Mouse (Mus musculus) hindbrain, postnatal 0 days (tissue): ENCODE results near the gene En1. TPM values are rescaled to one million over a fixed set of nuclear protein-coding genes. Genes with fewer than 3 reads are reported as not detected.
A peak's percentile ranks its signal among the peaks of the same experiment; 100 is the strongest.

Experiments
- ATAC-seq: fragments of 200-750 bp; cut with Nextera tagmentation; 2 replicates; pipeline ENCODE4 v1.8.0; 2017; ENCODE audit warnings: mild to moderate bottlenecking, moderate TSS enrichment, moderate library complexity
- DNase-seq: peaks from one replicate; pipeline ENCODE4 v3.0.0-alpha.2; 2015; ENCODE audit warnings: low spot score
- H3K27ac ChIP-seq: fragments of 300-500 bp; sonication (generic); 2 replicates; pipeline ENCODE4 v1.5.1; 2014; ENCODE audit warnings: mild to moderate bottlenecking
- H3K27me3 ChIP-seq: fragments of 300-500 bp; sonication (generic); 2 replicates; pipeline ENCODE4 v1.6.1; 2014; ENCODE audit warnings: low read length, mixed read lengths; ENCODE audit not compliant: insufficient read depth
- H3K36me3 ChIP-seq: fragments of 300-500 bp; sonication (generic); 2 replicates; pipeline ENCODE4 v1.6.1; 2014; ENCODE audit warnings: low read length, mixed read lengths; ENCODE audit not compliant: insufficient read depth
- H3K4me1 ChIP-seq: fragments of 300-500 bp; sonication (generic); 2 replicates; pipeline ENCODE4 v1.6.1; 2014; ENCODE audit warnings: antibody characterized with exemption, low read length, mixed read lengths; ENCODE audit not compliant: insufficient read depth
- H3K4me2 ChIP-seq: fragments of 300-500 bp; sonication (generic); 2 replicates; pipeline ENCODE4 v1.6.1; 2014; ENCODE audit warnings: low read depth, mild to moderate bottlenecking, low read length, moderate library complexity, mixed read lengths
- H3K4me3 ChIP-seq: fragments of 300-500 bp; sonication (generic); 2 replicates; pipeline ENCODE4 v1.5.1; 2014; ENCODE audit warnings: low read length
- H3K9ac ChIP-seq: fragments of 300-500 bp; sonication (generic); replicated peaks from 2 replicates; pipeline ENCODE4 v1.6.1; 2014; ENCODE audit warnings: mild to moderate bottlenecking, low read length, moderate library complexity, mixed read lengths
- H3K9me3 ChIP-seq: fragments of 300-500 bp; sonication (generic); 2 replicates; pipeline ENCODE4 v1.6.1; 2016; ENCODE audit warnings: low read length, mixed read lengths
- CTCF ChIP-seq: IDR thresholded peaks from 2 replicates; pipeline ENCODE4 v1.5.1; 2016; ENCODE audit warnings: antibody characterized with exemption, control low read depth, low read depth
- WGBS: fragments of 180-500 bp; shearing (Covaris S2); extraction: QIAGEN DNeasy Blood & Tissue Kit; methylation state at CpG from one replicate; pipeline ENCODE4 v1.1.7; 2014; 5-methylcytosine and 5-hydroxymethylcytosine counted together
- polyA plus RNA-seq: library from polyadenylated mRNA; unstranded; fragments of >200 nt; fragmentation: Nextera tagmentation; extraction: Ambion mirVana; gene quantifications from 2 replicates; pipeline ENCODE4 v1.2.1, GENCODE M21; 2015
- total RNA-seq: library from RNA; depleted of rRNA; stranded (reverse); fragments of >200 nt; gene quantifications from 2 replicates; pipeline ENCODE4 v1.2.3, GENCODE M21; 2014

Gene En1
- total and polyA plus RNA-seq, 2 experiments from 2014 or later, result 6.9 to 13.0 TPM

GRCm38 (mm10) chr1:120600149-120600445, 2.1 kb upstream of the En1 start:
- H3K27me3 ChIP-seq, result peaks cover 64% of the 10 kb centered on the region
- no peaks in the 10 kb centered on the region for H3K4me1 ChIP-seq
- peak overlapping the region; percentile 19 for H3K4me3 ChIP-seq
- H3K9ac ChIP-seq, result peak overlapping the region; percentile 15; the same call in 1 of the 2 replicates
- no peak for ATAC-seq
- peak overlapping the region; percentile 62 for H3K4me2 ChIP-seq
- 2% methylated on average over 25 of the region's 25 CpGs for WGBS
- DNase-seq, result peak; percentile 36
- H3K27ac ChIP-seq, result 0 out of 2 replicates have a peak overlapping the region, but pooled peaks have one; percentile 26
- H3K36me3 ChIP-seq, result no peaks in the 10 kb centered on the region
- H3K9me3 ChIP-seq, result no peaks in the 10 kb centered on the region
- TF ChIP-seq CTCF, result no peak

DNA sequence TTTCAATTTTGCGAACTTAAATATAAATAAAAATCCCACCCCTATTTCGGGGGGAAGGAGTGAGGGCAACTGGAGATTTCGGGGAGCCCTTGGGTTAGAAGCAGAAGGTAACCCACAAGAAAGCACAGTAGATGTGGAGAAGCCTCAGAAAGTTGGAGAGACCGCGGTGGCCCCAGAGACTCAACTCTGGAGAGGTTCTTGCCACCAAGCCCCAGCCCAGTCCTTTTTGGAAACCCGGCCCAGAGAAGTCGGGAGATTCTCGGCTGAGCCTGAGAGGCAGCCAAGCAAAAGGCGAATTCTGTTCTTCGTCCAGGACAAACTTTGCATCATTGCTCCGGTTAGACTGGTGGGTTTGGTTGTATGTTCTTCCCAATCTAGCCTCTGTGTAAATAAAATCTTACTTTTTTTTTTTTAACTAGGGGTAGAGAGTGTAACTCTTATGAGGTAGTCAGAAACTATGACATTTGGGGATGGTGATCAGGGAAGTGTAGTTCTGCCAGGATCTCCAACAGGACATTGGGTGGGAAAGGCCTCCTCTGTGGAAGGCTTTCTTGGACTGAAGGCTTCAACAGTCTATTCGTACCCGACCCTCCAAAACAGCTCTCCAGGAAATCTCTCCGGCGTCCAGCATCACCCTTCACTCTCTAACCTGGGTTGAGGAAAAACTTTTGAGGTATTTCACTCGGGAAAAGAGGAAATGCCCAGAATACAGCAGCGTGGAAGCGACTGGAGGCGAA, 1.5 kb upstream of the En1 start:
- H3K27me3 ChIP-seq, result peaks cover 64% of the 10 kb centered on the region
- H3K4me2 ChIP-seq, result peak overlapping the region; percentile 62
- H3K9me3 ChIP-seq, result no peaks in the 10 kb centered on the region
- H3K27ac ChIP-seq, result peak overlapping the region; percentile 48; the same call in 1 of the 2 replicates
- peak overlapping the region; percentile 53 for H3K4me3 ChIP-seq
- H3K9ac ChIP-seq, result no peak overlapping the region
- ATAC-seq (no peak), DNase-seq (peak; percentile 5)
- H3K4me1 ChIP-seq, result no peaks in the 10 kb centered on the region
- WGBS, result 5% methylated on average over 19 of the region's 19 CpGs
- no peak for TF ChIP-seq CTCF
- no peaks in the 10 kb centered on the region for H3K36me3 ChIP-seq

DNA sequence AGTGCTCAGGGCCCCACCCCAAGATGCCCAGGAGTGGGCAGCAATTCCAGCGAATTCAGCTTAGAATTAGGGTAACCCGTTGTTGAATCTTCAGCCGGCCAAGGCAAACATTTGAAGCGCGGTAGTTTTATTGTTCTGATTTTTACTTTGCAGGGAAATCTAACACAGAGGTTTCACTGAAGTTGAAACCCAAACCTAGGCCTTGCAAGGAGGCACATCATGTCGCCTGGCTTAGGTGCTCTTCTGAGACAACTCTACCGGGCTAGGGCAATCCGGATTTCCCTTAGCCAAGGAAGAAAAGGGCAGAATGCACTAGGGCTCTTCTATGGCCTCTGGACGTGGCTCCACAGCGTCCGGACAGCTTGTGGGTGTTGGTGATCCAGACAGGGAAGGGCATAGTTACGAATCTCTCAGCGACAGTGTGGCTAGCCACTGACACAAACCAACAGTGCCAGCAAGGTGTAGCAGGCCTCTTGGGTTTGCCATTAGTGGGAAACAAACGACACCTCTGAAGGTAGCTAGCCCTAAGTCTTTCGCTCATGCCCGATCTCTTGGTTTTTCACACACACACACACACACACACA, 873 bp upstream of the En1 start:
- Histone ChIP-seq H3K36me3 (no peaks in the 10 kb centered on the region), H3K27me3 (peaks cover 59% of the 10 kb centered on the region), H3K9ac (no peak overlapping the region), H3K4me1 (no peaks in the 10 kb centered on the region), H3K4me2 (peak overlapping the region; percentile 62), H3K9me3 (no peaks in the 10 kb centered on the region), H3K4me3 (peak overlapping the region; percentile 53), H3K27ac (peak overlapping the region; percentile 48; the same call in 1 of the 2 replicates)
- DNase-seq, result peak; percentile 7
- 3% methylated on average over 16 of the region's 16 CpGs for WGBS
- no peak for TF ChIP-seq CTCF
- no peak for ATAC-seq

GRCm38 (mm10) chr1:120602876-120603655, 848 bp downstream of the En1 start:
- peak; percentile 8; the same call in 1 of the 2 replicates for ATAC-seq
- H3K27ac ChIP-seq, result peak overlapping the region; percentile 70; the same call in 1 of the 2 replicates
- no peak for TF ChIP-seq CTCF
- H3K27me3 ChIP-seq, result peaks cover 49% of the 10 kb centered on the region
- H3K4me3 ChIP-seq, result peak overlapping the region; percentile 53
- H3K9ac ChIP-seq, result peak overlapping the region; percentile 47
- no peaks in the 10 kb centered on the region for H3K9me3 ChIP-seq
- no peaks in the 10 kb centered on the region for H3K4me1 ChIP-seq
- H3K36me3 ChIP-seq, result no peaks in the 10 kb centered on the region
- peak; percentile 23 for DNase-seq
- peak overlapping the region; percentile 62 for H3K4me2 ChIP-seq
- WGBS, result 2% methylated on average over 55 of the region's 83 CpGs

GRCm38 (mm10) chr1:120603656-120604051, 1.4 kb downstream of the En1 start:
- H3K36me3 ChIP-seq, result no peaks in the 10 kb centered on the region
- peak overlapping the region; percentile 70; the same call in 1 of the 2 replicates for H3K27ac ChIP-seq
- TF ChIP-seq CTCF, result no peak
- peak overlapping the region; percentile 53 for H3K4me3 ChIP-seq
- H3K27me3 ChIP-seq, result peaks cover 46% of the 10 kb centered on the region
- H3K9ac ChIP-seq, result peak overlapping the region; percentile 47
- peak overlapping the region; percentile 62 for H3K4me2 ChIP-seq
- no peaks in the 10 kb centered on the region for H3K9me3 ChIP-seq
- no peaks in the 10 kb centered on the region for H3K4me1 ChIP-seq
- DNase-seq, result no peak
- WGBS, result 2% methylated on average over 35 of the region's 35 CpGs
- no peak for ATAC-seq

GRCm38 (mm10) chr1:120604431-120605142, 2.4 kb downstream of the En1 start:
- DNase-seq (no peak), ATAC-seq (no peak)
- peak overlapping the region; percentile 62 for H3K4me2 ChIP-seq
- peak overlapping the region; percentile 47 for H3K9ac ChIP-seq
- 8% methylated on average over 29 of the region's 30 CpGs for WGBS
- H3K4me1 ChIP-seq, result no peaks in the 10 kb centered on the region
- no peak for TF ChIP-seq CTCF
- H3K27me3 ChIP-seq, result peaks cover 42% of the 10 kb centered on the region
- peak overlapping the region; percentile 53 for H3K4me3 ChIP-seq
- no peaks in the 10 kb centered on the region for H3K9me3 ChIP-seq
- H3K27ac ChIP-seq, result peak overlapping the region; percentile 36
- no peaks in the 10 kb centered on the region for H3K36me3 ChIP-seq
